Mouse (Mus musculus): ENCODE measurements around the gene Olfr1115. TPM values are rescaled to one million over a fixed set of nuclear protein-coding genes. Genes with fewer than 3 reads are reported as not detected.
"Not testable (repeated sequence)": the region's sequence is repeated elsewhere in the genome, so short reads cannot be mapped to it uniquely, and the experiment has no call there.

The Olfr1115 gene
- polyA plus RNA-seq (2014; fragmentation: Nextera tagmentation; extraction: Ambion mirVana) = not detected in 2 replicates

DNA sequence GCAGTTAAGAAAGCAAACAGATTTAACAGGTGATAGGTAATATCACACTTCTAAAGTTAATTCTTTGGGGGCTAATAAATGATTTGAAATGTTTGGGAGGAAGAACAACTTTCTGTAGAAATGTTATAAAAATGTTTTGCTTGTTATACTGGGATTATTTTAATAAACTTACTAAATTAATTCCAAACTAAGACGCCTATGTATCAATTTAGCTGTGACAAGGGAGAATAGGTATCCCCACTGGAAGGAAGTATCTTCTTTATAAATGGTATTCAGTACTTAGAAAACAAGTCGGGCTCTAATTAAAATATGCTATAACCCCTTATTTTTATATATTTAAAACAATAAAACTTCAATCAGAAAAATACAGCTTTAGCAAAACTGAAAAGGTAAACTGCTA, at the start of gene Olfr1115:
Olfr1115 (plus strand) TSS at position 301 of the 400 bp plus-strand sequence.
- Histone ChIP-seq H3K9ac (no peak within 1 kb of the TSS), H3K36me3 (ENCODE audit: insufficient read depth) (no peaks in the 10 kb centered on the region), H3K4me3 (ENCODE audit: low read depth, low read length) (no peak within 1 kb of the TSS), H3K27ac (ENCODE audit: low read depth) (no peak within 1 kb of the TSS), H3K9me3 (ENCODE audit: low read depth, low read length) (no peaks in the 10 kb centered on the region), H3K27me3 (ENCODE audit: insufficient read depth, low read length) (no peaks in the 10 kb centered on the region), H3K4me2 (no peak within 1 kb of the TSS), H3K4me1 (ENCODE audit: insufficient read depth) (no peaks in the 10 kb centered on the region)
- DNase-seq = no peak
- ATAC-seq (ENCODE audit: insufficient read depth) = no peak
- no peak for TF ChIP-seq CTCF (IDR thresholded peaks at IDR 0.05; ENCODE audit: low read depth)
- WGBS = 86% methylated on average over 2 of the region's 2 CpGs

DNA sequence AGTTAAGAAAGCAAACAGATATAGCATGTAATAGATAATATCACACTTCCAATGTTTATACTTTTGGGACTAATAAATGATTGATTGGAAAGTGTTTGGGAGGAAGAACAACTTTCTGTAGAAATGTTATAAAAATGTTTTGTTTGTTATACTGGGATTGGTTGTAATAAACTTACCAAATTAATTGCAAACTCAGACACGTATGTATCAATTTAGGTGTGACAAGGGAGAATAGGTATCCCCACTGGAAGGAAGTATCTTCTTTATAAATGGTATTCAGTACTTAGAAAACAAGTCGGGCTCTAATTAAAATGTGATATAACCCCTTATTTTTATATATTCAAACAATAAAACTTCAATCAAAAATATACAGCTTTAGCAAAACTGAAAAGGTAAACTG, 39.1 kb upstream of the Olfr1115 start, which contains the start of gene Olfr1113:
Olfr1113 (plus strand) TSS at position 301 of the 400 bp plus-strand sequence.
- Histone ChIP-seq H3K9ac (no peak within 1 kb of the TSS), H3K4me3 (ENCODE audit: low read depth, low read length) (no peak within 1 kb of the TSS), H3K4me1 (ENCODE audit: insufficient read depth) (no peaks in the 10 kb centered on the region), H3K27ac (ENCODE audit: low read depth) (no peak within 1 kb of the TSS), H3K27me3 (ENCODE audit: insufficient read depth, low read length) (no peaks in the 10 kb centered on the region), H3K9me3 (ENCODE audit: low read depth, low read length) (no peaks in the 10 kb centered on the region), H3K36me3 (ENCODE audit: insufficient read depth) (no peaks in the 10 kb centered on the region), H3K4me2 (no peak within 1 kb of the TSS)
- 77% methylated on average over 2 of the region's 2 CpGs for WGBS
- ATAC-seq (ENCODE audit: insufficient read depth) (no peak), DNase-seq (no peak)
- TF ChIP-seq CTCF (IDR thresholded peaks at IDR 0.05; ENCODE audit: low read depth) = no peak

DNA sequence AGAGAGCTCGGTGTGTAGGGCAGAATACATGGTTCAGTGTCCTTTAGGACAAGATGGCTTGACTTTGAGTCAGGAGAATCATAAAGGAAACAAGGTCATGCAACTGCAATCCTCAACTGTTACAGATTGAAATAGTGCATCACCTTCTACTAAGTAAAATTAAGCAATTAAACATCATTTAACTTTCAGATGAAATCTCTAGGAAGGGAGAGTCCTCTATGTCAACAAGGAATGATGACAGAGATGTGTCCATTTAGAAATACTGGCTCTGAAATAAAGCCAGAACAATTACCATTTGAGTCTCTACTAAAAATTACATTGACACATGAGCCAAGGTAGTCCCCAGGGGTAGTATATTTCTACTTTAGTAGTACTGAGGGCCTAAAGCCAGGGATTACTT, 19.4 kb downstream of the Olfr1115 start, which contains the start of gene Olfr1116:
Olfr1116 (plus strand) TSS at position 301 of the 400 bp plus-strand sequence.
- ATAC-seq (ENCODE audit: insufficient read depth) (no peak), DNase-seq (no peak)
- WGBS = 75% methylated on average over 1 of the region's 1 CpGs
- H3K36me3 ChIP-seq (ENCODE audit: insufficient read depth) = no peaks in the 10 kb centered on the region
- H3K4me1 ChIP-seq (ENCODE audit: insufficient read depth) = no peaks in the 10 kb centered on the region
- no peak within 1 kb of the TSS for H3K4me3 ChIP-seq (ENCODE audit: low read depth, low read length)
- no peaks in the 10 kb centered on the region for H3K27me3 ChIP-seq (ENCODE audit: insufficient read depth, low read length)
- no peak within 1 kb of the TSS for H3K27ac ChIP-seq (ENCODE audit: low read depth)
- no peaks in the 10 kb centered on the region for H3K9me3 ChIP-seq (ENCODE audit: low read depth, low read length)
- no peak within 1 kb of the TSS for H3K4me2 ChIP-seq
- H3K9ac ChIP-seq = no peak within 1 kb of the TSS
- no peak for TF ChIP-seq CTCF (IDR thresholded peaks at IDR 0.05; ENCODE audit: low read depth)

DNA sequence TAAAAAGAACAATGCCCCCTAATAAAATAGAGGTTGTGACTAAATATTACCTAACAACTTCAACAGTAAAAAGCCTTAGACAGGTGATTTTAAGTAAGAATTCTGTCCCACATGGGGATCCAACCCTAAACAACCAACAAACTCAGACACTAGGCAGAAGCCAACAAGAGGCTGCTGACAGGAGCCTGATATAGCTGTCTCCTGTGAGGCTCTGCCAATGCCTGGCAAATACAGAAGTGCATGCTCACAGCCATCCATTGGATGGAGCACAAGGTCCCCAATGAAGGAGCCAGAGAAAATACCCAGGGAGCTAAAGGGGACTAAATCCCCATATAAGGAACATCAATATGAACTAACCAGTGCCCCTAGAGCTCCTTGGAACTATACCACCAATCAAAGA, 46.2 kb downstream of the Olfr1115 start:
- H3K9ac ChIP-seq; H3K4me2 ChIP-seq; H3K9me3 ChIP-seq (ENCODE audit: low read depth, low read length); DNase-seq; H3K27ac ChIP-seq (ENCODE audit: low read depth); H3K4me3 ChIP-seq (ENCODE audit: low read depth, low read length); H3K4me1 ChIP-seq (ENCODE audit: insufficient read depth); H3K36me3 ChIP-seq (ENCODE audit: insufficient read depth); H3K27me3 ChIP-seq (ENCODE audit: insufficient read depth, low read length); ATAC-seq (ENCODE audit: insufficient read depth): not testable (repeated sequence)

Small RNAs within 50 kb of the gene (microRNA-seq; reads per million reads assigned to microRNA genes)
- not detected for gene Gm27438 (ENCODE audit: borderline number of aligned reads)

Other genes starting within 250 kb of the Olfr1115 start
- not detected in 2 replicates for gene Olfr1102, start 249.6 kb upstream of the Olfr1115 start, polyA plus RNA-seq (2014; fragmentation: Nextera tagmentation; extraction: Ambion mirVana)
- gene Olfr1104, start 220.9 kb upstream of the Olfr1115 start, polyA plus RNA-seq (2014; fragmentation: Nextera tagmentation; extraction: Ambion mirVana) = not detected in 2 replicates
- gene Olfr1105, start 211.5 kb upstream of the Olfr1115 start, polyA plus RNA-seq (2014; fragmentation: Nextera tagmentation; extraction: Ambion mirVana) = not detected in 2 replicates
- gene Olfr1106, start 195.7 kb upstream of the Olfr1115 start, polyA plus RNA-seq (2014; fragmentation: Nextera tagmentation; extraction: Ambion mirVana) = not detected in 2 replicates
- gene Olfr1107, start 172.2 kb upstream of the Olfr1115 start, polyA plus RNA-seq (2014; fragmentation: Nextera tagmentation; extraction: Ambion mirVana) = not detected in 2 replicates
- not detected in 2 replicates for gene Olfr1109, start 152.0 kb upstream of the Olfr1115 start, polyA plus RNA-seq (2014; fragmentation: Nextera tagmentation; extraction: Ambion mirVana)
- not detected in 2 replicates for gene Olfr259, start 133.4 kb upstream of the Olfr1115 start, polyA plus RNA-seq (2014; fragmentation: Nextera tagmentation; extraction: Ambion mirVana)
- gene Olfr1110, start 107.7 kb upstream of the Olfr1115 start, polyA plus RNA-seq (2014; fragmentation: Nextera tagmentation; extraction: Ambion mirVana) = not detected in 2 replicates
- gene Olfr1111, start 95.4 kb upstream of the Olfr1115 start, polyA plus RNA-seq (2014; fragmentation: Nextera tagmentation; extraction: Ambion mirVana) = not detected in 2 replicates
- not detected in 2 replicates for gene Olfr1112, start 60.2 kb upstream of the Olfr1115 start, polyA plus RNA-seq (2014; fragmentation: Nextera tagmentation; extraction: Ambion mirVana)
- not detected in 2 replicates for gene Olfr1113, start 39.0 kb upstream of the Olfr1115 start, polyA plus RNA-seq (2014; fragmentation: Nextera tagmentation; extraction: Ambion mirVana)
- not detected in 2 replicates for gene Olfr1116, start 19.5 kb downstream of the Olfr1115 start, polyA plus RNA-seq (2014; fragmentation: Nextera tagmentation; extraction: Ambion mirVana)
- not detected in 2 replicates for gene Olfr1118, start 59.6 kb downstream of the Olfr1115 start, polyA plus RNA-seq (2014; fragmentation: Nextera tagmentation; extraction: Ambion mirVana)
- not detected in 2 replicates for gene Olfr1120, start 106.8 kb downstream of the Olfr1115 start, polyA plus RNA-seq (2014; fragmentation: Nextera tagmentation; extraction: Ambion mirVana)
- not detected in 2 replicates for gene Olfr1121, start 121.9 kb downstream of the Olfr1115 start, polyA plus RNA-seq (2014; fragmentation: Nextera tagmentation; extraction: Ambion mirVana)
- not detected in 2 replicates for gene Olfr1122, start 137.8 kb downstream of the Olfr1115 start, polyA plus RNA-seq (2014; fragmentation: Nextera tagmentation; extraction: Ambion mirVana)
- not detected in 2 replicates for gene Olfr1123, start 168.6 kb downstream of the Olfr1115 start, polyA plus RNA-seq (2014; fragmentation: Nextera tagmentation; extraction: Ambion mirVana)
- gene Olfr1124, start 182.3 kb downstream of the Olfr1115 start, polyA plus RNA-seq (2014; fragmentation: Nextera tagmentation; extraction: Ambion mirVana) = not detected in 2 replicates
- not detected in 2 replicates for gene Olfr1126, start 205.9 kb downstream of the Olfr1115 start, polyA plus RNA-seq (2014; fragmentation: Nextera tagmentation; extraction: Ambion mirVana)
- gene Pramel7, start 249.1 kb downstream of the Olfr1115 start, polyA plus RNA-seq (2014; fragmentation: Nextera tagmentation; extraction: Ambion mirVana) = not detected in 2 replicates